Mouse (Mus musculus): ENCODE measurements around the gene Psmb3.
A peak's percentile ranks its signal among the peaks of the same experiment; 100 is the strongest.
"Not testable (repeated sequence)": the region's sequence is repeated elsewhere in the genome, so short reads cannot be mapped to it uniquely, and the experiment has no call there.

The Psmb3 gene

GRCm38 (mm10) chr11:97717369-97718280, 14.4 kb downstream of the Psmb3 start:
- no peak for DNase-seq (ENCODE audit: low spot score in 2 of 2)

- DNase-seq (ENCODE audit: low spot score in 2 of 2): no peak
Measured at GRCm38 (mm10) chr11:97718281-97718860, 15.2 kb downstream of the Psmb3 start.

GRCm38 (mm10) chr11:97719041-97719440, 15.8 kb downstream of the Psmb3 start:
- DNase-seq (ENCODE audit: low spot score in 2 of 2): no peak

GRCm38 (mm10) chr11:97721338-97721737, 18.1 kb downstream of the Psmb3 start:
- DNase-seq (ENCODE audit: low spot score in 2 of 2): no peak

- DNase-seq (ENCODE audit: low spot score in 2 of 2): no peak
Measured at GRCm38 (mm10) chr11:97723709-97724108, 20.5 kb downstream of the Psmb3 start.

- no peak for DNase-seq (ENCODE audit: low spot score in 2 of 2)
Measured at GRCm38 (mm10) chr11:97728311-97728710, 25.1 kb downstream of the Psmb3 start.

GRCm38 (mm10) chr11:97728730-97729129, 25.5 kb downstream of the Psmb3 start:
- DNase-seq (ENCODE audit: low spot score in 2 of 2): no peak

GRCm38 (mm10) chr11:97733689-97734088, 30.5 kb downstream of the Psmb3 start:
- no peak for DNase-seq (ENCODE audit: low spot score in 2 of 2)

GRCm38 (mm10) chr11:97734810-97735209, 31.6 kb downstream of the Psmb3 start:
- DNase-seq (ENCODE audit: low spot score in 2 of 2): not testable (repeated sequence)

- DNase-seq (ENCODE audit: low spot score in 2 of 2): no peak
Measured at GRCm38 (mm10) chr11:97736645-97737044, 33.4 kb downstream of the Psmb3 start.

GRCm38 (mm10) chr11:97737600-97737999, 34.4 kb downstream of the Psmb3 start:
- DNase-seq (ENCODE audit: low spot score in 2 of 2): no peak

GRCm38 (mm10) chr11:97738703-97739102, 35.5 kb downstream of the Psmb3 start:
- DNase-seq (ENCODE audit: low spot score in 2 of 2): no peak

GRCm38 (mm10) chr11:97739155-97739554, 36.0 kb downstream of the Psmb3 start:
- no peak for DNase-seq (ENCODE audit: low spot score in 2 of 2)

GRCm38 (mm10) chr11:97740190-97740589, 37.0 kb downstream of the Psmb3 start:
- peak in 1 of 2 experiments; percentile 37 for DNase-seq (ENCODE audit: low spot score in 2 of 2)

- no peak for DNase-seq (ENCODE audit: low spot score in 2 of 2)
Measured at GRCm38 (mm10) chr11:97742157-97742556, 39.0 kb downstream of the Psmb3 start.

GRCm38 (mm10) chr11:97742591-97742990, 39.4 kb downstream of the Psmb3 start:
- DNase-seq (ENCODE audit: low spot score in 2 of 2): no peak

- DNase-seq (ENCODE audit: low spot score in 2 of 2): no peak
Measured at GRCm38 (mm10) chr11:97743423-97743822, 40.2 kb downstream of the Psmb3 start.

- peak; percentile 27 to 52 for DNase-seq (ENCODE audit: low spot score in 2 of 2)
Measured at GRCm38 (mm10) chr11:97744063-97744717, 41.0 kb downstream of the Psmb3 start, which contains the start of gene Pip4k2b. Gene Pip4k2b, minus strand, starts transcription at chr11:97744704.

GRCm38 (mm10) chr11:97744718-97745330, 41.6 kb downstream of the Psmb3 start:
- peak; percentile 98 to 99 for DNase-seq (ENCODE audit: low spot score in 2 of 2)

GRCm38 (mm10) chr11:97745331-97745721, 42.1 kb downstream of the Psmb3 start:
- no peak for DNase-seq (ENCODE audit: low spot score in 2 of 2)

GRCm38 (mm10) chr11:97747773-97748172, 44.6 kb downstream of the Psmb3 start:
- no peak for DNase-seq (ENCODE audit: low spot score in 2 of 2)

GRCm38 (mm10) chr11:97748496-97748895, 45.3 kb downstream of the Psmb3 start:
- no peak for DNase-seq (ENCODE audit: low spot score in 2 of 2)

Measured in right cerebral cortex, adult 2 months (tissue).